Mouse (Mus musculus): ENCODE data around the gene Gm4981.
A peak's percentile ranks its signal among the peaks of the same experiment; 100 is the strongest.
"Not testable (repeated sequence)": the region's sequence is repeated elsewhere in the genome, so short reads cannot be mapped to it uniquely, and the experiment has no call there.

The Gm4981 gene

GRCm38 (mm10) chr10:58236613-58237012 is at the start of gene Gm4981:
TSS of gene Gm4981 (minus strand) at chr10:58236701.
- DNase-seq (ENCODE audit: low spot score in 2 of 2): no peak

- DNase-seq (ENCODE audit: low spot score in 2 of 2): no peak
Observed at GRCm38 (mm10) chr10:58282238-58282637, 45.7 kb upstream of the Gm4981 start.

GRCm38 (mm10) chr10:58258466-58258865 is 22.0 kb upstream of the Gm4981 start:
- no peak for DNase-seq (ENCODE audit: low spot score in 2 of 2)

- DNase-seq (ENCODE audit: low spot score in 2 of 2): no peak
Observed at GRCm38 (mm10) chr10:58255954-58256353, 19.5 kb upstream of the Gm4981 start.

GRCm38 (mm10) chr10:58255213-58255892 is 18.9 kb upstream of the Gm4981 start, which contains the start of gene Gcc2:
TSS of gene Gcc2 (plus strand) at chr10:58255497.
- peak; percentile 94 to 95 for DNase-seq (ENCODE audit: low spot score in 2 of 2)

- DNase-seq (ENCODE audit: low spot score in 2 of 2): no peak
Observed at GRCm38 (mm10) chr10:58254635-58255175, 18.2 kb upstream of the Gm4981 start.

- DNase-seq (ENCODE audit: low spot score in 2 of 2): no peak
Observed at GRCm38 (mm10) chr10:58249535-58249934, 13.0 kb upstream of the Gm4981 start.

- DNase-seq (ENCODE audit: low spot score in 2 of 2): peak; percentile 63 to 65
Observed at GRCm38 (mm10) chr10:58238984-58239740, 2.7 kb upstream of the Gm4981 start.

GRCm38 (mm10) chr10:58234985-58235384 is 1.5 kb downstream of the Gm4981 start:
- not testable (repeated sequence) for DNase-seq (ENCODE audit: low spot score in 2 of 2)

GRCm38 (mm10) chr10:58233740-58234121 is 2.8 kb downstream of the Gm4981 start:
- DNase-seq (ENCODE audit: low spot score in 2 of 2): not testable (repeated sequence)

GRCm38 (mm10) chr10:58233054-58233739 is 3.3 kb downstream of the Gm4981 start:
- not testable (repeated sequence) for DNase-seq (ENCODE audit: low spot score in 2 of 2)

GRCm38 (mm10) chr10:58232641-58232969 is 3.9 kb downstream of the Gm4981 start, which contains the start of gene Duxf3:
TSS of gene Duxf3 (minus strand) at chr10:58232675.
- not testable (repeated sequence) for DNase-seq (ENCODE audit: low spot score in 2 of 2)

- peak; percentile 74 to 81 for DNase-seq (ENCODE audit: low spot score in 2 of 2)
Observed at GRCm38 (mm10) chr10:58231779-58232640, 4.5 kb downstream of the Gm4981 start.

GRCm38 (mm10) chr10:58231088-58231487 is 5.4 kb downstream of the Gm4981 start:
- DNase-seq (ENCODE audit: low spot score in 2 of 2): peak in 1 of 2 experiments; percentile 61

GRCm38 (mm10) chr10:58230021-58230420 is 6.5 kb downstream of the Gm4981 start:
- DNase-seq (ENCODE audit: low spot score in 2 of 2): not testable (repeated sequence)

GRCm38 (mm10) chr10:58227798-58228197 is 8.7 kb downstream of the Gm4981 start:
- not testable (repeated sequence) for DNase-seq (ENCODE audit: low spot score in 2 of 2)

- not testable (repeated sequence) for DNase-seq (ENCODE audit: low spot score in 2 of 2)
Observed at GRCm38 (mm10) chr10:58226357-58226756, 10.1 kb downstream of the Gm4981 start.

GRCm38 (mm10) chr10:58224827-58225785 is 11.4 kb downstream of the Gm4981 start, which contains the start of gene AW822073:
TSS of gene AW822073 (minus strand) at chr10:58224930.
- peak in 1 of 2 experiments; percentile 63 for DNase-seq (ENCODE audit: low spot score in 2 of 2)

- peak; percentile 69 to 73 for DNase-seq (ENCODE audit: low spot score in 2 of 2)
Observed at GRCm38 (mm10) chr10:58223972-58224805, 12.3 kb downstream of the Gm4981 start.

All from spleen, postnatal 36 days (tissue).